10 mouse cellular contexts compared by ENCODE assay signal in the genomic region with DNA sequence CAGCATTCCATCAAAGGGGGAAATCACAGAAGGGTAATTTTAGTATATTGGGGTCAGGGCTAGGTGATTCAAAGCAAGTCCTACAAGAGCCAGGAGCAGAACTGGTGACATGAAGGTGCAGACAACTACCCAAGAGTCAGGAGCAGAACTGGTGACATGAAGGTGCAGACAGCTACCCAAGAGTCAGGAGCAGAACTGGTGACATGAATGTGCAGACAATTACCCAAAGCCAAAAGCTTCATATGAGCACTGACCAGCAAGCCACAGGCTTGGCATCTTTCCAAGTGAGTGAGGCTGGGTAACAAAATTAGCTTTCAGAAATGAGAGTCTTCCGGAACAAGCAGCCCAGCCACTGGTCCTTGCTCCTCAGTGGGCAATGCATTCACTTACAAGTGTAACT. TPM values are rescaled to one million over a fixed set of nuclear protein-coding genes. Genes with fewer than 3 reads are reported as not detected.
A peak's percentile ranks its signal among the peaks of the same experiment; 100 is the strongest.
DNase-seq lines count a peak whose midpoint lies in the region; ATAC-seq lines count a peak whose summit lies in the region.
"Had no signal": no experiment of that assay in that cellular context is flagged by ENCODE, and none has a peak within 500 bp of the region (broad histone marks: within the 10 kb centered on the region; RNA-seq: fewer than 3 reads in every experiment).

No protein-coding gene starts in this region.

- DNase-seq in kidney, postnatal 10 days = peak; percentile 37
- peak; percentile 73 for DNase-seq in Muller cell, postnatal 12 days (ENCODE audit: inconsistent ontology term)
- DNase-seq in lung, postnatal 10 days = peak; percentile 25
- no peak for DNase-seq in embryo, embryonic 10 days (ENCODE audit: low spot score)
- no peak for DNase-seq in layer of hippocampus, postnatal 36 days
- DNase-seq: gastrocnemius, postnatal 25 days had no signal

- H3K36me3 ChIP-seq in kidney, embryonic 14.5 days (ENCODE audit: control insufficient read depth, insufficient read depth, low read length) = no peaks in the 10 kb centered on the region
- H3K36me3 ChIP-seq: G1E; limb, embryonic 15.5 days had no signal

- no peaks in the 10 kb centered on the region for H3K4me1 ChIP-seq in kidney, embryonic 14.5 days (ENCODE audit: control insufficient read depth, insufficient read depth, low read length)

- H3K9ac ChIP-seq in kidney, embryonic 14.5 days (ENCODE audit: low read depth, low read length) = no peak overlapping the region
- H3K9ac ChIP-seq: limb, embryonic 15.5 days had no signal

- H3K9me3 ChIP-seq in kidney, embryonic 14.5 days (ENCODE audit: control insufficient read depth, low read length) = no peaks in the 10 kb centered on the region
- H3K9me3 ChIP-seq: G1E; limb, embryonic 15.5 days had no signal

- WGBS in kidney, embryonic 14.5 days = 58% methylated on average over 1 of the region's 1 CpGs

- H3K27me3 ChIP-seq in kidney, embryonic 14.5 days (ENCODE audit: control insufficient read depth, insufficient read depth, low read length) = peaks cover 4% of the 10 kb centered on the region; the same call in 1 of the 2 replicates
- H3K27me3 ChIP-seq: limb, embryonic 15.5 days had no signal

- no peak overlapping the region for H3K4me2 ChIP-seq in kidney, embryonic 14.5 days (replicated peaks; ENCODE audit: low read depth, low read length)
- H3K4me2 ChIP-seq: limb, embryonic 15.5 days had no signal

- H3K27ac ChIP-seq in kidney, embryonic 14.5 days (ENCODE audit: low read depth, low read length) = no peak overlapping the region
- H3K27ac ChIP-seq: limb, embryonic 15.5 days had no signal

- H3K4me3 ChIP-seq in kidney, embryonic 14.5 days (ENCODE audit: low read length) = no peak overlapping the region
- H3K4me3 ChIP-seq: limb, embryonic 15.5 days had no signal

- no peak for ATAC-seq in kidney, embryonic 14.5 days (ENCODE audit: low FRiP score, low TSS enrichment)
- peak; percentile 76 for ATAC-seq in common myeloid progenitor, adult 5-6 weeks (replicated peaks; ENCODE audit: low read depth, poor library complexity, severe bottlenecking)

RNA-seq across cellular contexts. Expression of a gene that starts 20.1 kb away (rescaled TPM):
- 41.3 and 45.1 TPM in 2 replicates for polyA plus RNA-seq in kidney, embryonic 14.5 days (2014; fragmentation: Nextera tagmentation; extraction: Ambion mirVana)
- 6.5 and 14.3 TPM in 2 replicates for total RNA-seq in common myeloid progenitor, adult 5-6 weeks (2017)
- 10 to 100 TPM; 10.8 TPM for total RNA-seq in layer of hippocampus, postnatal 36 days (2021)

RNA-seq across cellular contexts. Expression of a gene that starts 20.2 kb away (rescaled TPM):
- 129 and 132 TPM in 2 replicates for polyA plus RNA-seq in kidney, embryonic 14.5 days (2014; fragmentation: Nextera tagmentation; extraction: Ambion mirVana)
- 84.4 and 91.8 TPM in 2 replicates for total RNA-seq in common myeloid progenitor, adult 5-6 weeks (2017)
- 10 to 100 TPM; 36.1 to 37.4 TPM for total RNA-seq in layer of hippocampus, postnatal 36 days (2021)

RNA-seq across cellular contexts. Expression of a gene that starts 34.9 kb away (rescaled TPM):
- 88.6 and 99.8 TPM in 2 replicates for polyA plus RNA-seq in kidney, embryonic 14.5 days (2014; fragmentation: Nextera tagmentation; extraction: Ambion mirVana)
- total RNA-seq in common myeloid progenitor, adult 5-6 weeks (2017) = 164 and 190 TPM in 2 replicates
- total RNA-seq in layer of hippocampus, postnatal 36 days (2021) = 100 to 1,000 TPM in 1 of 2 experiments, 10 to 100 TPM in 1; 99.5 to 106 TPM

Comparison
In these comparisons a context has a peak if more than half of its experiments do, and no peak if none do; other contexts are left out.
1. DNase-seq: peak in kidney, postnatal 10 days (single experiment), Muller cell, postnatal 12 days (single experiment) and lung, postnatal 10 days (single experiment); none in embryo, embryonic 10 days (single experiment) and layer of hippocampus, postnatal 36 days (0 of 2).